Mouse (Mus musculus) small intestine, adult 2 months (tissue): ENCODE measurements around the gene Asic4.

Experiments
- CTCF ChIP-seq: fragments of 200-500 bp; IDR thresholded peaks from 2 replicates; pipeline ENCODE4 v1.5.1; 2012; ENCODE audit warnings: low read depth, mild to moderate bottlenecking, control low read depth, inconsistent platforms, low read length, moderate library complexity, mixed read lengths; ENCODE audit not compliant: insufficient replicate concordance, insufficient read length; ENCODE audit errors: extremely low read depth
- POLR2A ChIP-seq: fragments of 200-500 bp; IDR thresholded peaks from 2 replicates; pipeline ENCODE4 v1.6.1; 2012; ENCODE audit warnings: low read depth, mild to moderate bottlenecking, control low read depth, inconsistent platforms, low read length, moderate library complexity

GRCm38 (mm10) chr1:75463652-75464204, 13.5 kb downstream of the Asic4 start:
- TF ChIP-seq CTCF (no peak), POLR2A (no peak)
